Mouse (Mus musculus): Measurements from ENCODE around the gene Gm49450.
"Not testable (repeated sequence)": the region's sequence is repeated elsewhere in the genome, so short reads cannot be mapped to it uniquely, and the experiment has no call there.

The Gm49450 gene

GRCm38 (mm10) chr15:98954425-98955253, 1.3 kb upstream of the Gm49450 start:
- DNase-seq, result peak; percentile 80

GRCm38 (mm10) chr15:98952751-98953400, 475 bp downstream of the Gm49450 start:
- DNase-seq, result peak; percentile 76

GRCm38 (mm10) chr15:98952063-98952455, 1.3 kb downstream of the Gm49450 start:
- DNase-seq, result no peak

DNA sequence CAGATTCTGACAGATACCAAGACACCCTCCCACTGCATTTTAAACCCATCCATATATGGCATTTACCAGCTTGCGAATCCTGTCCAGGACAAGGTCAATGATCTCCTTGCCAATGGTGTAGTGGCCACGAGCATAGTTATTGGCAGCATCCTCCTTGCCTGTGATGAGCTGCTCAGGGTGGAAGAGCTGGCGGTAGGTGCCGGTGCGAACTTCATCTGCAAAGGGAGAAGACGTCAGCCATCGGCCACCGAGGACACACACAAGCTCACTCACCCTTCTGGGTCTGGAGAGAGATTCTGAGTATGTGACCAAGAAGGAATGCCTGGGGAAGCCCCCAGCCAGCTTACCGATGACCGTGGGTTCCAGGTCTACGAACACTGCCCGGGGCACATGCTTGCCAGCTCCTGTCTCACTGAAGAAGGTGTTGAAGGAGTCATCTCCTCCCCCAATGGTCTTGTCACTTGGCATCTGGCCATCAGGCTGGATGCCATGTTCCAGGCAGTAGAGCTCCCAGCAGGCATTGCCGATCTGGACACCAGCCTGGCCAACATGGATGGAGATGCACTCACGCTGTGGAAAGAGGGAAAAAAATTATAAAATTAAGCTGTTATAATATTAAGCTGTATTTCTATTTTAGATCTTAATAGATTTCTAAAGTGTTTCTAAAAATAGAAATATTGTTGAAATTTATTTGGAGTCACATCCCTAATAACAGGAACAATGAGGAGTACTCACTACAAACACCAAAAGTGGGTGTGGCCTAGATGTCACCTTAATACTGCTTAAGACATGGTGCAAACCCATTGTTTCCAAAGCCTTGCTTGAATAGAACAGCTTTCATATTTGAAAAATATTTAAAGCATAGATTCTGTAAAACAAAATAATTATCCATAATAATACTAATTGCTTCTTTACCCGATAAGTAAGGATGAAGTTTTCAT, 2.0 kb downstream of the Gm49450 start:
- not testable (repeated sequence) for DNase-seq

DNA sequence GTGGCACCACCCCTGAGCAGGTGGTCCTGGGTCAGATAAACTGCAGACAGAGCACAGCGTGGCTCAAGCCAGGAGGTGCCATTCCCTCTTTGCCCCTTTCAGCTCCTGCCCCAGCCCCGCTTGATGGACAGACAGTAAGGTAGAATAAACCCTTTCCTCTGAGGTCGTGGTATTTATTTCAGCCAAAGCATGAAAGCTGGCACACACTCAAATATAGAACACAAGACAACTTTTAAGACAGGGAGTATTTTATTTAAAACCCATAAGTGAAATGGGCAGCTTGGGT, 3.8 kb downstream of the Gm49450 start:
- no peak for DNase-seq

- DNase-seq, result no peak
Observed at GRCm38 (mm10) chr15:98948857-98949606, 4.3 kb downstream of the Gm49450 start.

GRCm38 (mm10) chr15:98948382-98948781, 5.0 kb downstream of the Gm49450 start:
- no peak for DNase-seq

GRCm38 (mm10) chr15:98947884-98948283, 5.5 kb downstream of the Gm49450 start:
- peak; percentile 68 for DNase-seq

DNA sequence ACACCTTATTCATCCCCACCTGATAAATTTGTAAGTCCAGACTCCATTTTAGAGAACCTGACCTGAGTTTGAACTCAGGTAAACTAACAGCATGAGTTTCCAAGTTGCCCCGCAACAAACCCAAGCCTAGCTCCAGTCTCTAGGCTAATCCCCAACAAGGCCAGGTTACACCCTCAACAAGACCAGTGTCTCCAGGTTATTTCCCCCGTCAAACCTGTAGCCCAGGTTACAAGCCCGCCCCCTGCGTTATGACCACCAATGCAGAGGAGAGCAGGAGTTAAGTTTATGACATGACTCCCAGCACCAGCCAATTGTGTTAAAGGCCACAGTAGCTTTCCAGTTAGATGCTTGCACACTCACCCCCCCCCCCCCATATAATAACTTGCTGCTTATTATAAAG, 10.2 kb downstream of the Gm49450 start:
- no peak for DNase-seq

DNA sequence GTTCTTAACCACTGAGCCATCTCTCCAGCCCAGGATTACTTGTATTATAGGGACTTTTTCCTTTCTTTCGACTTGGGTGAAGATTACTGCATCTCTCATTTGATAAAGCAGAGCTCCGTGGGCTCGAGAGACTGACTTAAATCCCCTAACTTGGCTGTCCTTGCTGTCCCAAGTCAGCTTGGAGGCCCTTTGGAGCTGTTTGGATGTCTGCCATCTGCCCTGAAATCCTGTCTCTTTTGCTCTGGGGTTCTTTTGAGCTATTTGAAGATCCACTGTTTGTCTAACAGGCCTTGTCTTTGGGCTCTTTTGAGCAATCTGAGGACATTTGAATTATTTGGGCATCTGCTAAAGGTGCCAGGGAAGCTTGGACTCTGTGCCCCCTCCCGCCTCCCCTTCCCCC, 11.3 kb downstream of the Gm49450 start:
- DNase-seq, result no peak

GRCm38 (mm10) chr15:98941539-98941938, 11.8 kb downstream of the Gm49450 start:
- no peak for DNase-seq

DNA sequence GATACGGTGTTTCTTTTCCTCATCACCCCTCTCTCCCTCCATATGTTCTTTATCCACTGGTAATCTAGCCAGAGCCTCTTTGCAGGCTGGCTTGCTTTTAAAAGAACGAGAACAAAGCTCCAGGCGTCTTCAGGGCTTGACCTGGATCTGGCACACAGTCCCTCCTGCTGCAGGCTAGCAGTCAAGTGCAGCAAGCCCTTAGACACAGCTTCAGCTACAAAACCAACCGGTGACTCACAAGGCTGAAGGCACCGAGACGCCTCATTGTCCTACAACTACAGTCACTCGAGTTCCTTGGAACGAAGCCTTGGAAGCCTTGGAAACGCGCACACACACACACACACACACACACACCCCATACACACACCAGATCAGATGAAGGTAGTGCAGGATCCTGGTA, 12.5 kb downstream of the Gm49450 start:
- DNase-seq, result peak; percentile 71

DNA sequence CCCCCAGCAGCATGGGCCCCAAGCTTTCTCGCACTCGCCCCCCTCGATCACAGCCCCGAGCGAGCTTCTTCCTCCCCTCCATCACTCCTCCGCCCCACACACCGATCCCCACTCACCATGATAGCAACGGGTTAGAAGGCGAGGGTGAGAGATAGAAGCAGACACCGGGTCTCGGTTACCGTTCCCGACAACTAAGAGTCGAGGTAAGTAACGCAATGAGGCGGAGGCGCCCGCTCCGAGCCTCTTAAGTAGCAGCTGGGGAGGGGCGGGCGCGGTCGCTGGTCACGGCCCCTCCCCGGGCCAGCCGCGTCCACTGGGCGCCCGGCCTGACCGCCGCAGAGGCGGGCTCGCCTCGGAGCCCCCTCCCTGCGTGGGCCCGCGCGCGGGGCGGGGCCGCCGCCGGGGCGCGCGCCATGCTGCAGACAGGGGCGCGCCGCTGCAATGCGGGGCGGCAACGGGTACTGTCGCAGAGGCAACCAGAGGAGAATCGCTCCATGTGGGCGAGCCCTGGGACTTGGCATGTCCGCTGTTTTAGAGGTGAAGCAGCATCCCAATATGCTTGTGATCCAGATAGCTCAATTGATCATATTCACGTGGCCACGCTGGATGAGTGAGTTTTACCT, 19.0 kb downstream of the Gm49450 start, which contains the start of gene Tuba1b:
Gene Tuba1b (minus strand): TSS at position 349 of the 623 bp plus-strand sequence.
- peak; percentile 96 for DNase-seq

- DNase-seq, result peak; percentile 98
Observed at GRCm38 (mm10) chr15:98933833-98934216, 19.5 kb downstream of the Gm49450 start.

- not testable (repeated sequence) for DNase-seq
Observed at GRCm38 (mm10) chr15:98933004-98933671, 20.2 kb downstream of the Gm49450 start.

GRCm38 (mm10) chr15:98930998-98931397, 22.4 kb downstream of the Gm49450 start:
- no peak for DNase-seq

DNA sequence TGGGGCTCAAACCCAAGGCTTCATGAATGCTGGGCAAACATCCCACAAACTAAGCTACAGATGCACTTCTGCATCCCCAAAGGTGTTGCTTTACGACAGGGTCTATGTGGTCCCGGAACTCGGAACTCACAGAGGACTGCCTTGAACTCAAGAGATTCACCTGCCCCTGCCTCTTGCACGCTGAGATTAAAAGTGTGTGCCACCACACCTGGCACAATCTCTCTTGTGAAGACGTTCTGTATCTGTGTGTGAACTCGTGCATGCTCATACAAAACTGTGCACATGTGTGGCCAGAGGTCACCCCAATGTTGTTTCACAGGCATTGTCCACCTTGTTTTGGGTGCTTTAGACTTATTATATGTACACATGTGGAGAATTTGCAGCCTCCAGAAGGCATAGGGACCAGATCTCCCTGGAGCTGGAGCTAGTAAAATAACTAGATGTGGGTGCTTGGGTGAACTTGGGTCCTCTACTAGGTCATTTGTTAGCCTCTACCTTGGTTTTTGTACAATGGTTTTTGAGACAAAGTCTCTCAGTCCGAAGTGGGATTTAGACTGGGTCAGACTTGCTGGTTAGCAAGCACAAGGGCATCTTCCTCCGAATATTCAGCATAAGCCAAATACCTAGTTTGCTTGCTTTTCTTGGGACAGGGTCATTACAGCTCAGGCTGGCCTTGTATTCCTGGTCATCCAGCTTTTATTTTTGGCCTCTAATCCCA, 23.2 kb downstream of the Gm49450 start:
- DNase-seq, result no peak

DNA sequence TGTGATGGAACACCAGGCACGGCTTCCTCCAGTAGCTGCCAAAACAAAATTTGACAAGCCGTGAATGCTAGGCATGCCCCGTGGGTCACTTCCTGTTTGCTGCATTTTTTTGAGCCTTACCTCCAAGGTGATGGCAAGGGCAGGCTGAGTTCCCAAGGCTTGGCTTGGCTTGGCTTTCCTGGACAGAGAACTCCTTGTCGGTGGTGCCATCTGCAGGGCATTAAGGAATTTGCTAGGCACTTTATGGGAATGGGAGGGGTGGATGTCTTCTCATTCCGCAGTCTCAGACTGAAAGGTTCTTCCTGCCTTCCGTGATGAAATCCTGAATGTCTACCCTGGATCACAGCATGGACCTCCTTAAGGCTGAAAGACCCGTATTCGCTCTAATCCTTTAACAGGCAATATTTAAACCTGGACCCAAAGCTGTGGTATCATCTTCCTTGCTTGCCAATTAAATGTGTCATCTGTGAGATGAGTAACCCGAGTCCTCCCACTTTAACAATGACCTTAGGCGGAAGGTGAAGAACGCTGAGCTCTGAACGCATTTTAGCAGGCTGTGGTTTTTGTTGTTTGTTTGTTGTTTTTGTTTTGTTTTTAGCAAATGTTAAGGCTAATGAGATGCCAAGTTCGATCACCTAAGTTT, 24.6 kb downstream of the Gm49450 start:
- DNase-seq, result peak; percentile 91

DNA sequence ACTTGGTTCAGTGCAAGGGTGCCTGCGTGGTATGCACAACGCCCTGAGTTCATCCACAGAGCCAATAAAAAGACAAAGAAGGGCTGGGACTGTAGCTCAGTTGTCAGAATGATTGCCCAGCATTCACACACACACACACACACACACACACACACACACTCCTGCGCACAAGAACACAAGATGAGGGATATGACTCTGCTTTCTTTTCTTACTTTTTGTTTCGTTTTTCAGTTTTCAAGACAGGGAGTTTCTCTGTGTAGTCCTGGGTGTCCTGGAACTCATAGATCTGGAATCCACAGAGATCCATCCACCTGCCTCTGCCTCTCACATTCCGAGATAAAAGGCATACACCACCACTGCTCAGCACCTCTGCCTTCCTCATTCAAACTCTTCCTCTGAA, 25.8 kb downstream of the Gm49450 start:
- no peak for DNase-seq

DNA sequence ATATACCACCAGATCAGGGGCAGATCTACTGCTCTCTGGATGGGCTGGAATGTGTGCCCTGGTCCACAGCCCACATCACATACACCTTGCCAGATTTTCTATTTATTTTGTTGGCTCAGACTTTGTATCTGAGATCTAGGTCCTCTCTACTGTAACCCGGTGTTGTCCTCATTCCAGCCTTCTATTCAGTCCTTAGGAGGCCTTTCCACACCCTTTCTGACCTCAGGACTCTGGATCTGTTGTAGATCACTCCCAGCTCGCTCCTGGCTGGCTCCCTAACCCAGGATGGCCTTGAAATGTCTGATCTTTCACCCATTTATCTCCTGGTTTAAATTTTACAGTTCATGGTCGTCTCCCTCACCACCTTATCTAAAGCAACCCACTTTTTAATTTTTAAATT, 28.7 kb downstream of the Gm49450 start:
- no peak for DNase-seq
